Mouse (Mus musculus): ENCODE results near the gene Igll1.
"Not testable (repeated sequence)": the region's sequence is repeated elsewhere in the genome, so short reads cannot be mapped to it uniquely, and the experiment has no call there.

Igll1 gene

DNA sequence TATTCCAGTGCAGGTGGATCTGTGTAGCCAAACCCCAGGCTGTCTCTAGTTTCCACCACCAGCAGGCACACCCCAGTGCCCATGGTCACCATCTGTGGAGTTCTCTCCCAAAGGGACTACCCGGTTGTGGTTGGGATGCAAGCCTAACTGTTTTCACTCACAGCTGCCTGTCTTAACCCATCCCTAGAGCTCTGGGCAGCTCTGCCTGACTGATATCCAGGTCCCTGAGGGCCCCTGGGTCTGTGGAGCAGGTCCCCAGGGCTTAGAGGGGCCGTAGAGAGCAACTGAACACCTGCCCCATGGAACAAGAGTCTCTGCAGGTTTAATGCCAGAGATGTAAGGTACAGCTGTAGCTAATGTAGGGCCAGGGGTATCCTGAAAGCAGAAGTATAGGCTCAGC lies at the start of gene Igll1:
Gene Igll1 (minus strand): TSS at position 8 of the 400 bp plus-strand sequence.
- no peak for DNase-seq (ENCODE audit: low read depth in 2 of 2, low spot score in 2 of 2)

- DNase-seq (ENCODE audit: low read depth in 2 of 2, low spot score in 2 of 2) = no peak
These were observed 49.7 kb upstream of the Igll1 start for GRCm38 (mm10) chr16:16913440-16913839.

GRCm38 (mm10) chr16:16911641-16912597 lies 48.1 kb upstream of the Igll1 start:
- DNase-seq (ENCODE audit: low read depth in 2 of 2, low spot score in 2 of 2) = peak; percentile 67 to 72

DNA sequence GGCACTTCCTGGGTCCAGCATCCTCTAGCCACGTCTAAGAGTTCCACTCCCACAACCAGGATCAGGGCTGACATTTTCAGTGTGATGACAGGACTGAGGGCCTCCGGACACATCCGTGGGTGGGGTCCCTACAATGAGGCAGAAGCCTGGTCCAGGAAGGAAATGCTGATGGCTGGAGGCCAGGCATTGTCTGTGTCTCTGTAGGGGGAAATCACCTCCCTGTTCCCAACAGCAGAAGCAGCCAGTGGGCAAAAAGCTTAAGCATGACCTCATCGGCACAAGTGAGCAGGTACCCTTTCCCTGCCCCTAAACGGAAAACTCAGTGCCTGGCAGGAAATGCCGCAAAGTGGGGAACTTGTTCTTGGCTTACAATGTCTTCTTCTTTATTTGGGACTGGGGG lies 44.0 kb upstream of the Igll1 start:
- DNase-seq (ENCODE audit: low read depth in 2 of 2, low spot score in 2 of 2) = no peak

DNA sequence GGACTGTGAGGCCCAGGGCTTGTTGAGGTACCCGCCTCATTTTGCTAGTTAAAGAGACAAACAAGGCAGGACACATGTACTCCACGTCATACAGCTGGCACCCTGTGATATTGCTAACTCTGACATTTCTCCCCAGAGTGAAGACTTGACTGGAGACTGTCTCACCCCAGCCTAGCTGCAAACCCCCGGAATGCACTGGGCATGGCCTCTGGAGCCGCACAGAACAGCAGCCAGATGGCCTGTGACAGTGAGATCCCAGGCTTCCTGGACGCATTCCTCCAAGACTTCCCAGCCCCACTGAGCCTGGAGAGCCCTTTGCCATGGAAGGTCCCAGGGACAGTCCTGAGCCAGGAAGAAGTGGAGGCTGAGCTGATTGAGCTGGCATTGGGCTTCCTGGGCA lies 39.4 kb upstream of the Igll1 start:
- no peak for DNase-seq (ENCODE audit: low read depth in 2 of 2, low spot score in 2 of 2)

GRCm38 (mm10) chr16:16902329-16902728 lies 38.5 kb upstream of the Igll1 start:
- DNase-seq (ENCODE audit: low read depth in 2 of 2, low spot score in 2 of 2) = no peak

- no peak for DNase-seq (ENCODE audit: low read depth in 2 of 2, low spot score in 2 of 2)
These were observed 33.3 kb upstream of the Igll1 start for GRCm38 (mm10) chr16:16897056-16897584.

GRCm38 (mm10) chr16:16896382-16897055 lies 32.7 kb upstream of the Igll1 start, which contains the start of gene Ppm1f:
TSS of gene Ppm1f (plus strand) at chr16:16896469.
- peak; percentile 97 for DNase-seq (ENCODE audit: low read depth in 2 of 2, low spot score in 2 of 2)

- DNase-seq (ENCODE audit: low read depth in 2 of 2, low spot score in 2 of 2) = no peak
These were observed 32.2 kb upstream of the Igll1 start for GRCm38 (mm10) chr16:16896015-16896381.

GRCm38 (mm10) chr16:16892366-16892765 lies 28.6 kb upstream of the Igll1 start:
- DNase-seq (ENCODE audit: low read depth in 2 of 2, low spot score in 2 of 2) = no peak

GRCm38 (mm10) chr16:16888341-16888740 lies 24.6 kb upstream of the Igll1 start:
- no peak for DNase-seq (ENCODE audit: low read depth in 2 of 2, low spot score in 2 of 2)

GRCm38 (mm10) chr16:16879025-16879424 lies 15.2 kb upstream of the Igll1 start:
- DNase-seq (ENCODE audit: low read depth in 2 of 2, low spot score in 2 of 2) = no peak

GRCm38 (mm10) chr16:16870617-16871331 lies 7.0 kb upstream of the Igll1 start, which contains the start of the genes Top3b and Vpreb1:
TSS of gene Top3b (plus strand) at chr16:16870736.
TSS of gene Vpreb1 (minus strand) at chr16:16870843.
- peak; percentile 85 to 86 for DNase-seq (ENCODE audit: low read depth in 2 of 2, low spot score in 2 of 2)

- DNase-seq (ENCODE audit: low read depth in 2 of 2, low spot score in 2 of 2) = no peak
These were observed 6.4 kb upstream of the Igll1 start for GRCm38 (mm10) chr16:16870241-16870616.

DNA sequence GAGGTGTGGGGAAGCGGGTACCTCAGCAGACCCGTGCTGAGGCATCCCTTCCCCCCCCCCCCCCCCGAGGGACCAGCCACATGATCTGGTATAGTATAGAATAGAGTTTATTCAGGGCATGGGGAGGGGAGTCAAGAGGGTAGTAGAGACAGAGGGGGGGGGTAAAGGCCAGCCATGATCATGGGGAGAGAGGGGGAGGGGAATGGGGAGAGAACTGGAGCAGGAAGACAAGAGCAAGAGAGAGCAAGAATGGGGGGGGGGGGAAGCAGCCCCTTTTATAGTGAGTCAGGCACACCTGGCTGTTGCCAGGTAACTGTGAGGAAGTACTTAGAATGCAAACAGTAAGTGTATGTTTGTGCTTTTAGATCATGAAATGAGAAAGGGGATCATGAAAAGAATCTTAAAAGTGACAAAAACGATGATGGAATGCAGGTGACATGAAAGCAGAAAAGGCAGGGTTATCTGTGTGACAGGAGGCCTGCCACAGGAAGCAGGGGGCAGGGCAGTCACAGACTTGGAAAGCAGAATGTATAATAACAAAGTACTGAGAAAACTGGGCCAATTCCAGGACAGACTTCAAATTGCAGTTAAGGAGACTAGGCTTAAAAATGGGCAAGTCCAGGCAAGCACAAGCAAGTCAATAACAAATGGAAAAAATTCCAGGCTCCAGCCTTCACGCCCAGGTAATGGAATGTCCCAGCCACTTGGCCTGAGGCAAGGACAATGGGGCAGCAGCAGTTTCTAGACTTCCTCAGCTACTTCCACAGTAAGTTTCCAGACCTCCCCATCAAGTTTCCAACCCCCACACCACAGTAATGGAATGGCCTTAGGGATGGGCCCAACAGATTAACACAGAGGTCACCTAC lies 2.1 kb upstream of the Igll1 start:
- DNase-seq (ENCODE audit: low read depth in 2 of 2, low spot score in 2 of 2) = no peak

DNA sequence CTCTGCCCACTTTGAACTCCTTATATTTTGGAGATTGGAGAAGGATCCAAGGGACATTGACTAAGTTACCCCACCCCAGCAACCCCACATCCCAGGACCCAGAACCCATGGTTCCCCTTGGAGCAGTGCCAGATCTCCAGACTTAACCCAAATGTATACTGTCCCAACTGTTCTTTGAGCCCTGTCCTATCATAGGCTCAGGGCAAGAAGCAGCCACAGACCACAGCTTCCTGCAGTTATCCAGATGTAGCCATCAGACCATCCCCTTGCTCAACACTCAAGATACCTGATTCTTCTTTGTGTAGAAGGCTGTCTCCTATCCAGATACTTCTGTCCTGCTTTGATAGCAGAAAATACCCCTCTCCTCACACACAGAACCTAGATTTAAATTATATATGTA lies 1.4 kb upstream of the Igll1 start:
- DNase-seq (ENCODE audit: low read depth in 2 of 2, low spot score in 2 of 2) = no peak

DNA sequence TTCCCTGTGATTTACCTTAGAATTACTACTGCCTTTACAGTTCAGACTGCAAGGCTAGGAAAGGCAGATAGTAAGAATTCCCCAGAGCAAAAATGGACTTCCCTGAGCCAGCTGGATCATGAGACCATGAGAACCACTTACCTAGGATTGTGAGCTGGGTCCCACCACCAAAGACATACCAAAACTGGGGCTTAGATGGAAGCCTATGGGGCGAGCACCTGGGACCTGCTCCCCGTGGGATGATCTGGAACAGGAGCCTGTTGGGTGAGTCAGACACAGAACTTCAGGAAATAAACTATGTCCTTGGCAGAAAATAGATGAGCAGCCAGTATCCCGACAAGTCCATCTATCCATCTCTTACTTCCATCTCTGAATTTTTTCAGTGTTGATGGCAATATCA lies 1.5 kb downstream of the Igll1 start:
- no peak for DNase-seq (ENCODE audit: low read depth in 2 of 2, low spot score in 2 of 2)

DNA sequence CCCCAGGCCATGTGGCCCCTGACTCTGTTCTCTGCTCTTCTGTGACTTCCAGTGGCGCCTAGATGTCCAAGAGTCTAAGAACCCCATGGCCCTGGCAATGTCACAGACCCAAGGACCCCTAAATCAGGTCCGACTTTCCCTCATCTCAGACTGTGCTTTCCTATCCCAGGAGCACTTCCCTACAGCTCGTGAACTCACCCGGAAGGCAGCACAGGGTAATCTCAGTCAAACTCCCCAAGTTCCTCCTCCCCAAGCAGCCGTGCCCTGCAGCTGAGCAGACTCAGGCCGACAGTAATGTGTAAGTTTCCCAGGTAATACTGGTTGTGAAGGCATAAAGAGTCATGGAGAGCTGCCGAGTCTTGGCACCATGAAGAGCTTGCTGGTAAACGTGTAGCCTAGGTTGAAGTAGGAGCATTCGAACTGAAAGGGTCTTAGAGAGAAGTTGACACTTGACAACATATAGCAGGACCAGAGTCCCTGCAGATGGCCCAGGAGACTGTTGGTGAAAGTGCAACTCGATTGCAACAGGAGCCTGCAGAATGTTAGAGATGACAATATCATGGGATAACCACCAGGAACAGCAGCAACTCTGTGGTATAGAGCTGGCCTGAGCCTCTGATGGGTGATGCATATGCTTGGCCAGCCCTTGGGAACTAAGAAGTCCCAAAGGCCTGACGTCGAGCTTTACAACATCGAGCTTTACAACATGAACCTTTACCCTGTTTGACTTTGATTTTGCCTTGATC lies 6.9 kb downstream of the Igll1 start:
- no peak for DNase-seq (ENCODE audit: low read depth in 2 of 2, low spot score in 2 of 2)

DNA sequence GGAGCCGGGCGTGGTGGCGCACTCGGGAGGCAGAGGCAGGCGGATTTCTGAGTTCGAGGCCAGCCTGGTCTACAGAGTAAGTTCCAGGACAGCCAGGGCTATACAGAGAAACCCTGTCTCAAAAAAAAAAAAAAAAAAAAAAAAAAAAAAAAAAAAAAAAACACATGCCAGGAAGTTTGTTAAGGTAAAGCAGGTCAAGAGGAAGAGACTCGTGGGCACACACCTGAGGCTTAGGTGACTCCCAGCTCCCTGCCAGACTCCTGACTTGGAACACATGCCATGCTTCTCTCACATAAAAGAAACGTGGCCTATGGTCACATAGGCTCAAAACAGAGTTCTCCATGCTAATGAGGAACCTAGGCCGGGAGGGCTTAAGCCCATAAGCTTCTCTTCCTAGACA lies 7.7 kb downstream of the Igll1 start:
- DNase-seq (ENCODE audit: low read depth in 2 of 2, low spot score in 2 of 2) = not testable (repeated sequence)

GRCm38 (mm10) chr16:16855541-16855940 lies 8.2 kb downstream of the Igll1 start:
- no peak for DNase-seq (ENCODE audit: low read depth in 2 of 2, low spot score in 2 of 2)
